Mouse (Mus musculus): ENCODE results near the gene Spint4.

DNA sequence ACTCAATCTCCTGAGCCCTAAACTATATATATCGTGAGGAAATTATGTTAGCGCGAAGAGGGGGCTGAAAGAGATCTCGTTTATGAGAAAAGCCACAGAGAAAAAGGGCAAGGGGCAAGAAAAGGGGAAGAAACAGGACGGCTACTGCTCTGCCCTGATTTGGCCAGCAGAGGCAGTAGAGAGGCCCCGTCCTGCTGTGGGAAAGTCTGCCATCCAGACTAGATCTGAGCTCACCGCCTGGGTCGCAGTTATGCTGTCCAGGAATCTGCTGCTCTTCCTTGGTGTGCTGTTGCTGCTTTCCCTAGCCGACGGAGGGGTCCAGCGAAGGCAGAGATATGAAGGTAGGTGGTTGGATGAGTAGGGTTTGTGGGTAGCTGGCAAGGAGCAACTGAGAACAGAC lies 42.4 kb upstream of the Spint4 start, which contains the start of gene Wfdc10:
- peak; percentile 82 for TF ChIP-seq CTCF (IDR thresholded peaks at IDR 0.05; ENCODE audit: low read depth, low read length)
- no peak for TF ChIP-seq POLR2A (IDR thresholded peaks at IDR 0.05; ENCODE audit: extremely low read depth, insufficient read depth, low read length)
